Mouse (Mus musculus): ENCODE data around the gene Ifna5.
"Not testable (repeated sequence)": the region's sequence is repeated elsewhere in the genome, so short reads cannot be mapped to it uniquely, and the experiment has no call there.

- not testable (repeated sequence) for TF ChIP-seq CTCF (IDR thresholded peaks at IDR 0.05; ENCODE audit: control insufficient read depth, insufficient read depth, insufficient read length); USF1 (IDR thresholded peaks at IDR 0.05; ENCODE audit: low read depth); MAX (IDR thresholded peaks at IDR 0.05); MYOD1 (IDR thresholded peaks at IDR 0.05; ENCODE audit: control insufficient read depth, insufficient read length, low read depth)
These were observed 30.1 kb upstream of the Ifna5 start, which contains the start of gene Gm13288 for GRCm38 (mm10) chr4:88805231-88805630.
